Mouse (Mus musculus): ENCODE results near the gene Uvrag.

The Uvrag gene

DNA sequence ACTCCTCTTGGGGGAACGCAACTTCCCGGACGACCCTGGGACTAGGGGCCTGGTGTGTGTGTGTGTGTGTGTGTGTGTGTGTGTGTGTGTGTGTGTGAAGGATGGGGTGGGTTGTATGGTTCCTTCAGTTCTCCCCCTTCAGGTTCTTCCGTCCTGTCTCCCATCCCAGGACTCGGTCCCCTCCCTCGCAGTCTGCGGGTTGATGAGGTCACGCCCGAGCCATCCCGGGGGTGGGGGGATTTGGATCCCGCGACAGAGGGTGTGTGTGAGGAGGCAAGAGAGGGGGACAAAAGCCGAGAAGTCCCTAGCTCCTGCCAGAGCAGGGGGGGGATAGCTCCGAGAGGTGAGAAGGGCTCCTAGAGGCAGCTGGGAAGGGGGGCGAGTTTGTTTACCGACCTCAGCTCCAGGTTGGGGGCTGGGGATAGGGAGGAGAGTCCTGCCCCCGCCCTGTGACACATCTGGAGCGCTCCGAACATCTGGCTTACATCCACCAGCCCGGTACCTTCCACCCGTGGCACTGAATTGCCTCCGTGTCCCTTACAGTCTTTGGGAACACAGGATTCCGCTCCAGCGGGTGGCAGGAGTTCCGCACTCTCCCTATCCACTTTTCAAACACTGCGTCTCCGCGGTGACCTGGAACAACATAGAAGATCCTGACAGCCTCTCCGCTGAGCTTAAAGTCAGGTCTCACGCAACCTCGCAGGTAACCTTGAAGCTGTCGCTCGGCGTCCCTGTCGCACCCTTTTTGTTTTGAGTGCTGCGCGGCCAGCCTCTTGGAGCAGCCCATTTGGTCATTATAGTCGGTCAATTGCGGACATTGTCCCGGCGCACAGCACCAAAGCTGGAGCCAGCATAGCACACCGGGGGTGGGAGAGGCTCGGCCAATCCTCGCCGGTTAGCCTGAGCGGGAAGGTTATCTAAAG lies 305.2 kb downstream of the Uvrag start:
- DNase-seq: no peak

Data from thymus, postnatal 14 days (tissue).